Mouse (Mus musculus): ENCODE data around the gene Jhy. TPM values are rescaled to one million over a fixed set of nuclear protein-coding genes. Genes with fewer than 3 reads are reported as not detected.

Jhy gene
- total RNA-seq (2021) = not detected
- long read RNA-seq, experiment 1 = 0 reads
- long read RNA-seq, experiment 2 = 0 reads

DNA sequence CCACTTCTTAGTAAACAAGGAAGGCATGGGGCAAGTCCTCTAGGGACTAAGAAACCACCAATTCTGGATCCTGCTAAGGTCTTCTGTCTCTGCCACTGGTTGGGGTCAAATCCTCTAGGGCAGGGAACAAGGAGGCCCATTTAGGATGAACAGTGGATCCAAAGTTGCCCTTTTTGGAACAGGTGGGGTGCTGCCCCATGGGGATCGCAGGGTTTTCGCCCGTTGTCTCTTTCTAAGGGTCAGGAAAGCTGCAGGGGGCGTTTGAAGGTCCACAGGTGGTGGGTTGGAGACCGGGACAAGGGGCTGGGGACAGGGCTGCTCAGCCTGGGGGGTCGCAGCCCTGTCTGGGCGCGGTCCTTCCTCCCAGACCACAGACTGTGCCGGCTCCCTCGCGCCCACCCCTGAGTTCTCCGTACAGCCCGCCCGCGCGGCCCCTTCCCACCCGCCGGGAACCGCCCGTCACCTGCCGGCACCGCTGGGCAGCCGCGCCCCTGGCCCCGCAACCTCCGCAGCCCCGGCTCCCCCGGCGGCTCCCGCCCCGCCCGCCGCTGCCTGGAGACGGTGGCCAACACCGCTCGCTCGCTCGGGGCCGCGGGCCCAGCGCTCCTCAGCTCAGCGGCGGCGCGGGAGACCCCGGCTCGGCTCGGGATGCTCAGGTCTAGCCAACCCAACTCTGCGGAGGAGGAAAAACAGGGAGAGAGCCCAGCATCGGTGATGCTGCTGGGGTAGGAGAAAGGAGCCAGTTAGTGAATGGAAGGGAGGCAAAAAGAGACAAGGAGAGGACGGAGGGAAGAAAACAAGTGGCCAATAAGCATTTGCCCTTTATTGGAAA is at the start of gene Jhy:
Jhy (minus strand) TSS at position 533 of the 832 bp plus-strand sequence.
- DNase-seq (ENCODE audit: low spot score in 2 of 2) = no peak

DNA sequence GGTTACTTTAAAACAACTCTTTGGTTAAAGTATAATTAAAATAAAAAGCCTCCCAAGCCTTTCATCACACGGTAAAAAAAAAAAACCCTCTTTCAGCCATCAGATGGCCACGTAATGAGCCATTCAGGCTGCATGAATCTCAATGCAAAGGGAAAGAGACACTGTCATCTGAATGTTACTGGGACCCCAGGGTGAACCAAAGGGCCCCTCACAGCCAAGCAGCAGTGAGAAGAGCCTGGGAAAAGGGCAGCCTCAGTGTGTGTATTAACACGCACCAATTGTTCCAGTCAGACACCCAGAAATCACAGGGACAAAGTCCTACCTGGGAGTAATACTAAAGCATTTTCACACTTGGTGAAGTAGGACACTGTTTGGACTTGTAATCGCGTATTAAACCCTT is 48.5 kb upstream of the Jhy start:
- no peak for DNase-seq (ENCODE audit: low spot score in 2 of 2)

- DNase-seq (ENCODE audit: low spot score in 2 of 2) = no peak
Observed at GRCm38 (mm10) chr9:41011512-41012436, 47.9 kb upstream of the Jhy start.

- no peak for DNase-seq (ENCODE audit: low spot score in 2 of 2)
Observed at GRCm38 (mm10) chr9:41007785-41008184, 43.9 kb upstream of the Jhy start.

- no peak for DNase-seq (ENCODE audit: low spot score in 2 of 2)
Observed at GRCm38 (mm10) chr9:41004415-41004814, 40.5 kb upstream of the Jhy start, which contains the start of gene Crtam. Gene Crtam (minus strand): TSS chr9:41004628.

DNA sequence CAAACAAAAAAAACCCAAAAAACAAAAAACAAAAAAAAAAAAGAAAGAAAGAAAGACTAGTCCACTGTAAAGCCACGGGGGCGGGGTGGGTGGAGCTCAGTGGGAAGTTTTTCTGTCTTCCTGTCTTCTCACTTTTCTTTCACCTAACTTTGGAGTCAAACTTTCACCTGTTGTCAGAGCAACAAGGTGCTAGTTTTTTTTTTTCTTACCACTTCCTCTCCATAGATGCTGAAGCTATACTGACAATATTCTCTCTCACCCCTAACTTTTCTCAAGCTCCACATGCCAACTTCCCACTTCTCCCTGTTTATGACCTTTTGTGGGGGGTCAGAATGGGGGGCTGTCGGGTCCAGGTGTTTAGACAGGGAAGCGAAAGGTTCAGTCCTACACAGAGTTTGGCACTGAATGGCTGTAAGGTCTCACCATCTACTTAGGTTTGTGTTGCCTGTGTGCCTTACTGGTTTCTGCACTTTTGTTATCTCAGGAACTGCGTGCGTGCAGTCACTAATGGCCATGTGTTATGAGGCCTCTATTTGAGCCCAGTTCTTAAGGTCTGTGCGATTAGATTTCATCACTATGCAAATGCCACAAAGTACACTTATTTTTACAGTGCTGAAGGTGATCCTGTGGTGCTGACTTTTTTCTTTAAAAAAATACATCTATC is 33.3 kb upstream of the Jhy start:
- no peak for DNase-seq (ENCODE audit: low spot score in 2 of 2)

DNA sequence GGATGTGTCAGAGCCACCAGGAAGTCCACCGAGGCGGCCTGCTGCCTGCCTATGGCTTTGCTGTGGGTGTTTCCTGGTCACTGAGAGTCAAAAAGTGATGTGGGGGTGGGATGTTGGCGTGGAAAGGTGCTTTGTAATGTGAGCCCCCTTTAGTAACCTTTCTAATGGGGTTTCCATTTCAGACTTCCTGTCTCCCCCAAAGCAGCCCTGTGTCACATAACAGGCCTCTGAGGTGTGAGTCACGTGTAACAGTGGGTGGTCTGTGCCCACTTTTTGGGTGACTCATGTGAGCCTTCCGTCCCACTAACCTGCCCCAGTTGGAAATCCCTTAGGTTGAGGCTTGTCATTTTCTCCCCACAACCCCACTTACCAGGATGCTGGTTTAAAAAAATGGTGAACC is 30.2 kb upstream of the Jhy start:
- DNase-seq (ENCODE audit: low spot score in 2 of 2) = no peak

DNA sequence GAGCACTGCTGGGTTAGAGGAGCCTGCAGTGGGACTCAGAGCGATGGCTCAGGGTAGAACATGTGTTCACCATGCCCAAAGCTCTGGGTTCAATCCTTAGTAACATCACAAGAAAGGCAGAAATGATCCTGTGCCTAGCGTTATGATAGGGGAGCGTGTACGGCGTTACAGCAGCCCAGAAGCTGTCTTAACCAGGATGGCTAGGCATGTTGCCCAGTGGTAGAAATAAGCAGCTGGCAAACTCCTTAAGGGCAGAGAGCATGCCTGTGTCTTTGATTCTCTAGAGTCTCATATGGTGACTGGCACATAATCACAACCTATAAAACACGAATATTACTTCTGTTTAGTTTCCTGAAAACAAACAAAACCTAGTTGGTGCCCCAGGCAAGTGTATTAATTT is 27.6 kb upstream of the Jhy start:
- DNase-seq (ENCODE audit: low spot score in 2 of 2) = no peak

DNA sequence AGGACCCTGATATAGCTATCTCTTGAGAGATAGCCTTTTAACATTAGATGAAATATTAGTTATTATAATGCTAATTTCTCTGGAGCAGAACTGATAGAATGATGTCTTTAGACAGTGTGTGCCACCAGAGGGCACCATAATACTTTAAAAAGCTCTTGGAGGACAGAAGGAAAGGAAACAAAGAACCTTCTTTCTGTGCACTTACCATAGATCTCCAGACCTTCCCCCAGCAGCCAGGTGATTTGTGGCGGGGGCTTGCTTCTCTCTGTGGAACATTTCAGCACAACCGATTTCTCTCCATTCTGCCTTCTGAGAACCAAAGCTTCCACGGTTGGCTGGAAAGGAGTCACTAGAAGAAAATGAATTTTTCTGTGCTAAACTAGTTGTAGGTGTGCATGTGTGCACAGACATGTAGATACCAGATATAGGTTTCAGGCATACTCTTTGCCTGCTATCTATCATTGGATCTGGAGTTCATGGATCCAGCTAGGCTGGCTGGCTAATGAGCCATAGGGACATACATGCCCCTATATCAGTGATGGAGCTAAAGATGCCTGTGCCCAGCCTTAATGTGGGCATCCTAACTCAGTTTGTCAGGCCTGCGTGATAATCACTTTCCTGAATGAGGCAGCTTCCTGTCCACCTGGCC is 26.1 kb upstream of the Jhy start:
- peak; percentile 28 to 47 for DNase-seq (ENCODE audit: low spot score in 2 of 2)

GRCm38 (mm10) chr9:40984313-40984712 is 20.4 kb upstream of the Jhy start:
- no peak for DNase-seq (ENCODE audit: low spot score in 2 of 2)

- DNase-seq (ENCODE audit: low spot score in 2 of 2) = no peak
Observed at GRCm38 (mm10) chr9:40983758-40984157, 19.8 kb upstream of the Jhy start.

DNA sequence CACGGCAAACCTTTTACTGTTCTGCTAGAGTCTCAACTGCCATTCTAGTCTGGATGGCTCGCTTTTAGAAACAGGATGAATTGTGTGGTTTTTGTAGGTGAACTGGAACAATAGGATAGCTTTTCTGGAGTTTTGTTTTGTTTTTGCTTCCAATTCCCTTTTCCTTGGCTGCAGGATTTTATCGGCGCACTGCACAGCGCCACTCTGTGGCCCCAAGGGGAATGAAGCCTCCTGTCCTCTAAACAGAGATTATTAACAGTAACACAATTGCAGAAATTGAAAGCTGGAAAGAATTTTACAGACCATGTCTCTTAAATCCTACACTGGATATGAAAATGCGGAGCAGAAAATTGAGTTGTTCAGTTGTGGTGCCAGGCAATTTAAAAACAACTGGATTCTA is 18.6 kb upstream of the Jhy start:
- DNase-seq (ENCODE audit: low spot score in 2 of 2) = no peak

DNA sequence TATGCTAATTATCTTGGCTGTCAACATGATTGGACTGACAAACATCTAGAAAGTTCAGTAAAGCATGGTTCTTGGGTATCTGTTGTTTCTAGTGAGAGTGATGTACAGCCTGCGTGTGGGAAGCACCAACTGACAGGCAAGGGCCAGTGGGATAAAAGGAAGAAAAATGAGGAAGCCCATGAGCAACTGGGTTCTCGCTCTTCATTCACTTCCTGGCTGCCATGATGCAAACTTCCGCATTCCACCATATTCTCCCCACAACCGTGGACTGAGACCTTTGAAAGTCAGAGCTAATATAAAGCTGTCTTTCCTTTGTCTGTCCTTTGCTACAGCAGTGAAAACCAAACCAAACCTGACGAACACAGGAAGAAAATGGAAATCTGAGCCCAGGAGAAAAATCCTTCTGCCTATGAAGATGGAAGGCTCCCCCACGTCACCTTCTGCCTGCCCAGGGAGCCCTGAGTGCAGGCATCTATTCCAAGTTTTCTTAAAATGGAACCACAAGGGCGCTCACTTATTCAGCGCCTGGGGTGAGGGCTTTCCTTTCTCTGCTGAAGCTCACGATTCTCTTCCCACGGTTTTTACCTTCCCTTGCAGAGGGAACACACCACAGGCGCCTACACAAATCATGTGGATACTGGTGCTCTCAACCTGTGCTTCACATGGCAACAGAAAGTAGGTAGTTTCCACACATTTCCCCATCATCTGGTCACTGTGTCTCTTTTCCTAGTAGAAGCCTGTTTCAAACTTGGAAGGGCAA is 10.3 kb upstream of the Jhy start:
- DNase-seq (ENCODE audit: low spot score in 2 of 2) = no peak

DNA sequence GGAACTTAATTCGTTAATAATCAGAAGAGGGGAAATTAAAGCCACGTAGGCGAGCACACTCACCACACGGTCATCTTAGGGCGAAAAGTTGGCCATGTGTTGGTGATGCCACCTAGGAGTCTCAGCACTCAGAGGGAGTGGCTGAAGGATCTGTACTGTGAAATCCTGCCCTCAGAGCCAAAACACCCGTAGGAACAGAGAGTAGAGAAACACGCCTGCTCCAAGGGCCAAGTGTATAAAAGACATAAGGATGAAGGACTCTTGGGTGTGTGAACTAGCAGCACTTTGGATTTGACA is 448 bp upstream of the Jhy start:
- no peak for DNase-seq (ENCODE audit: low spot score in 2 of 2)

- no peak for DNase-seq (ENCODE audit: low spot score in 2 of 2)
Observed at GRCm38 (mm10) chr9:40961401-40961800, 2.5 kb downstream of the Jhy start.

GRCm38 (mm10) chr9:40949039-40949615 is 14.8 kb downstream of the Jhy start:
- DNase-seq (ENCODE audit: low spot score in 2 of 2) = no peak

GRCm38 (mm10) chr9:40948473-40948872 is 15.4 kb downstream of the Jhy start:
- no peak for DNase-seq (ENCODE audit: low spot score in 2 of 2)

GRCm38 (mm10) chr9:40947131-40947530 is 16.8 kb downstream of the Jhy start:
- DNase-seq (ENCODE audit: low spot score in 2 of 2) = no peak

- no peak for DNase-seq (ENCODE audit: low spot score in 2 of 2)
Observed at GRCm38 (mm10) chr9:40937425-40937824, 26.5 kb downstream of the Jhy start.

GRCm38 (mm10) chr9:40933323-40933722 is 30.6 kb downstream of the Jhy start:
- DNase-seq (ENCODE audit: low spot score in 2 of 2) = no peak

Data from gastrocnemius, postnatal 4 days (tissue).